Mouse (Mus musculus) cerebellum, adult 11-12 months (tissue): ENCODE data around the gene Trim9.

Source experiments
- DNase-seq: peaks from one replicate; pipeline ENCODE4 v3.0.0; 2022

The Trim9 gene

DNA sequence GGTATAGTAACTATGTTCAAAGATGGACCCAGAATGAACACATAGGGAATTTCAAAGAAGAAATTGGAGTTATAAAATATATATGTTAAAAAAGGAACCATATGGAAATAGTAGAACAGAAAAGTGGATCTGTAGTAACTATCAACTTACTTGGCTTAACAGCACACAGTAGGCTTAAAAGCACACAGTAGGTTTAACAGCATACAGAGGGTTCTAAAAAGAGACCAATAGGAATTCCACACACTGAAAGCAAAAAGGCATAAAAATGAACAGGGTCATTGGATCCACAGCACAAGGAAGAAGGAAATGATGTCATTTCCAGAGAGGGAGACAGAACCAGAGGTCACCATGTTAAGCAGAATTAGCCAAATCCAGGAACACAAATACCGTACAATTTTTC is 24.6 kb downstream of the Trim9 start:
- no peak for DNase-seq

DNA sequence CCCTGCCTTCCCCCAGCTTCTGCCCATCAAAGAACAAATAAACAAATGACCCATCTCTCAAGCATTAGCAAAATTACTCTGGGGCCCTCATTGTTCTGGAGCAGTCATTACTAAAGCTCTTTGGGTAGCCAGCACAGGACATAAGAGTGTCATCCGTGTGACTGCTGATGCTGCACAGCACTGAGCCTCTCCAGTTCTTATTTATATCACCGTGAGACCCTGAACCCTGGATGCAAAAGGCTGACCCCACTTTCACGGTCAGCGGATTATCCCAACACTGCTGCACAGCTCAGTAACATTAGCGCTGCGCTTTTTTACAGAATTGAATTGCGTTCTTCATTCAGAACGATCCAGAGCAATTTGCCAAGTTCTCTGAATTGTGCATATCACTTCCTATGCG is 31.3 kb downstream of the Trim9 start:
- DNase-seq, result no peak

DNA sequence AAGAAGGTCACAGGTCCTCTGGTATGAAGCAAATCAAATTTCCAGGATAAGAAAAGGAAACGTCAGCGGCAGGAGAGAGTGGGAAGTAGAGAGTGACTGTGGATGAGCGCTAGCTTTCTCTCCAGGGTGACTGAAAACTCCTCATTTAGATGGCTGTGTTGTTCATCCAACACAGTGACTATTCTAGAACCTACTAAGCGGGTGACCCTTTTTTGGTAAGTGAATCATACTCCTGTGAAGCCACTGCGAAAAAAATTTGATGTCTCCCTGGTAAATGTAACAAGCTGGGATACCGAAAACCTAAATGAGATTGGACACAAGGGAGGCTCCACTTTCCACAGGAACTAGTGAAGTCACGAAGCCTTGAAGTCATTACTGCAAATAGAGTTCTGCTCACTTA is 39.5 kb downstream of the Trim9 start:
- DNase-seq, result no peak

DNA sequence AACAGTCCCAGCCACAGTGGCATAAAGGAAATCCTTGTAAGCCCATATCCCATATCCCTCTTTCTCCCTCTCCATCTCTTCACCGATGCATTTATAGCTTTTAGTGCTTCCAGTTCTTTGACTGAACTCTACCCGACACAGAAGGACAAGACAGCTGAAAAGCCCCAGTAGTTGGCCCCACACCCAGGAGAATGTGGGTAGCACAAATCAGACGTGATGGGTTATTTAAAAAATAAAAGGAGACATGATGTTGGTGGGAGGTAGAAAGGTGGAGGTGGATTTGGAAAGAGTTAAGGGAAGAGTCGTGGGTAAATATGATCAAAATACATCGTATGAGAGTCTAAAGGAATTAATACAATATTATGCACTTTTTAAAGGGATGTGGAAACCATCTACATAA is 40.4 kb downstream of the Trim9 start:
- DNase-seq, result no peak

GRCm38 (mm10) chr12:70304014-70304413 is 43.4 kb downstream of the Trim9 start:
- DNase-seq, result no peak

DNA sequence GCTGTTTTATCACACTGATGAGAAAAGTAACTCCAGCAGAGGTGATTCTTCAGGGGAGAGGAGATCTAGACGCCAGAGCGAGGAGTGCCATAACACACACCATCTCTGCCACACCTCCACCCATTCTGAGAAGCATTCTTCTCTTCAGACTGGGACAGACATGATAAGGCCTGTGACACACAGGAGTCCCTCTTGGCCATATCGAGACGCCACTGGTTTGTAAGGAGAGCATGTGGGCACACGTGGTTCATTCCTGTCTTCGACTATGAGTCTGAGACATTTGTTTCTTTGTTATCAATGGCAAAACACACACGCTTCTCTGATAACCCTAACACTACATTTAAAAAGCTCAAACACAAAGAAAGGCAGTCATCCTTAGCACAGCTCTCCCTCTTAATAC is 43.9 kb downstream of the Trim9 start:
- no peak for DNase-seq

GRCm38 (mm10) chr12:70302022-70302720 is 45.2 kb downstream of the Trim9 start:
- no peak for DNase-seq

- DNase-seq, result no peak
These were observed 53.3 kb downstream of the Trim9 start for GRCm38 (mm10) chr12:70293927-70294684.

DNA sequence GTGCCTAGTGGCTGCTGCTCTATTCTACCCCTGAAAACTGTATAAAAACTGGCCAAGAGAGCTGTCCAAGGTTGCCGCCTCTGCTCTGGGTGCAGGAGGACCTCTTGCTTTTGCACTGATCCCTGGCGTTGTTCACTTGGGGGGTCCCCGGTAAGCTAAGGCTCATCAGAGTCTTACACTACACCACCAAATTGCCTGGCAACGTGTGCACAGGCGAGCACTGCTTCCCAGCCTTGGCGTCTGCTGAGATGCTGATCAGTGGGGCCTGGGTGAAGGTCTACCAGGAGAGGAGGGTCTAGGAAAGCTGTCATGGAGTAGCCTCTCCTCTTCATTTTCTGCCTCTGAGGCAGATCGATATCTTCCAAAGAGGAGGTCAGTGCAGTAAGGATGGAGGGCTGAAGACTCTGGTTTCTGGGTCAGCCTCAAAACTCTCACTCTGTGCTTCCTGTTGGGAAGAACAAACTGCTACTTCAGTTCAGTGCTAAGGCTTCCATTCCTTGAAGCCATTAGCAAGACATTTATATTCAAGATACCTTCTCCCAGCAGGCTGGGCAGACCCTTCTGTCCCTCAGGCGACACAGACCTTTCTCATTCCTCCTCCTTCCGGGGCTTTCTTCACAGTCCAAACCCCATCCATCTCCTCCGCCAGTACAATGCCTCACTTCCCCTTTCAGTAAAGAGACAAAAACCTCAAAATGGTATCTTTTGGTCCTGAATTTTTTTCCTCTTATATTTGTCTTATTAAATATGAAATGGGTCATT is 54.1 kb downstream of the Trim9 start:
- DNase-seq, result no peak

DNA sequence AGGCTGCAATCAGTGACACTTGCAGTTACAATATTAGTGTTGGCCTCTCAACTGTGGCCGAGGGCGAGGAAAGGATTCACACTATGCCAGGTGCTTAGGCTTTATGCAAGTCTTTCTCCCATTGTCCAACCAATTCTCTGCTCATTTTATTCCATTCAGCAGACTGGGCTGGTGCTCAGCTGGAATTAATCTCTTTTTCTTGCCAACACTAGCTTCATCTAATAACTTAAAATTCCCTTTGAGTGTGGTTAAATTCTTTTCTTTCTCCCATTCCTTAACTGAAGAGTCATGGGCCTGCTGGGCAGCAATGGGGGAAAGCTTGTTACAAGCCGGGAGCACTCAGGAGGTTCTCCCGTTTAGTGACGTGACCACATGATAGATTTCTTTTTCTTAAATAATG is 61.9 kb downstream of the Trim9 start:
- no peak for DNase-seq

GRCm38 (mm10) chr12:70284979-70285378 is 62.4 kb downstream of the Trim9 start:
- no peak for DNase-seq

- DNase-seq, result peak; percentile 53
These were observed 64.2 kb downstream of the Trim9 start for GRCm38 (mm10) chr12:70283116-70283731.

- no peak for DNase-seq
These were observed 66.5 kb downstream of the Trim9 start for GRCm38 (mm10) chr12:70280930-70281329.

- DNase-seq, result no peak
These were observed 67.0 kb downstream of the Trim9 start for GRCm38 (mm10) chr12:70280381-70280780.

DNA sequence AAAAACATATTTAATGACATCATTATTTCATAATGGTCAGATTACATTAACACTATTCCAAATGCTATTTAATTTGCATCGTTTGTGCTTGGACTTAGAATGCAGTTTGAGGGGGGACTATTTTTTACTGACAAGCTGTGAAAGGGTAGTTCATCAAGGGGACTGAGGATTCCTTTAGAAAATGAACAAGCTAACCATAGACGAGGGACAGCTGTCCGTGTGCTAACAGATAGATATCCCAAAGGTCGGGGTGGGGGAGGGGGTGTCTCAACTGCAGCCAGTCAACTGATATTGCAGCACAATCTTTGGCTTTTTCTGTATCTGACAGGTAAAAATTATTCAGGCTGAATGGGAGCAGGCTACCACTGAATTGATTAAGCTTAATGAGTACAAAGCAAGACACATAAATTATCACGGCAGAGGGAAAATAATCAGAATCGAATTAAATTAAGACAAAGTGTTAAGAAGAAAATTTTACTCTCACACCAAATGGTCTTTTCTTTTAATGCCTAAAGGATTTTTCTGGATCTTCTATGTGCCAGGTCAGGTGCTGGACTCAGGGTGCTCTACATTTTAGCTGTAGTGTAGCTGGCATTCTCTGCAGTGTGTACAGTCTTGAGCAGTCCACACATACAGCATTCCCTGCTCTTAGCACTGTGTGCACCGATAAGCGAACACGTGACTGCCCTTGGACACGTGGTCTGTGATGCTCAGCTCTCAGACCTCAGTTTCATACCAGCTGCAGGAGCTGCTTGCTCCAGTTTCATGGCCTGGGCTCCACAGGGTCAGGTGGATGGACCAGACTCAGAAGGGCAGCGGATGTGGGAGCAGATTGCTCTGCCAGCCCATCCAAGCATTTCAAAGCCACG is 70.1 kb downstream of the Trim9 start:
- peak; percentile 22 for DNase-seq

- no peak for DNase-seq
These were observed 77.7 kb downstream of the Trim9 start for GRCm38 (mm10) chr12:70269724-70270123.

- DNase-seq, result no peak
These were observed 80.1 kb downstream of the Trim9 start for GRCm38 (mm10) chr12:70267314-70267713.

- no peak for DNase-seq
These were observed 80.9 kb downstream of the Trim9 start for GRCm38 (mm10) chr12:70266494-70266931.

GRCm38 (mm10) chr12:70263721-70264120 is 83.7 kb downstream of the Trim9 start:
- DNase-seq, result no peak

DNA sequence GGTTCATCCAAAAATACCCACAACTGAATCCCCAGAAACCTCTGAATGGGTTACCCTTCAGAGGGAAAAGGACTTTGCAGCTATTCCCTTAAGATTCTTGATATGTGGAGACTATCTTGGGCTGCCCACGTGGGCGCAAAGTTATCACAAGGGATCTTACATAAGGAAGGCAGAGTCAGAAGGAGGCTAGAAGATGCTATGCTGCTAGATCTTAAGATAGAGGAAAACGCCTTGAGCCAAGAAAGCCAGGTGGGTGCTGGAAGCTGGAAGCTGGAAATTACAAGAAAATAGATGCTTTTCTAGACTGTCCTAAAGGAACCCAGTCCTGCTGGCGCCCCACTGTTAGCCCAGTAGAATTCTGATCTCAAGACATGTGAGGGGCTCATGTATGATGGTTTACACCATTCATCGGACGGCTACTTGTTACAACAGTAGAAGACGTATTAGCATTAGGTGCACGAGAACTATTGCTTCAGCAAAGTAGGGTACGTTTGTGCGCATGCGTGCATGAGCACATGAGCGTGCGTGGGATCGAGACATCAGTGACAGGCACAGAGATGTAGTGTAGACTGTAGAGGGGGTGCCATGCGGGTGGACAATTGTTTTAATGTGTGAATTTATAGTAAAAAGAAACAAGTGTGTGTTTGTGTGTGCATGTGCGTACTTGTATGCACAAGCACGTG is 85.0 kb downstream of the Trim9 start:
- no peak for DNase-seq

- DNase-seq, result no peak
These were observed 96.1 kb downstream of the Trim9 start for GRCm38 (mm10) chr12:70251210-70251884.
